Mouse (Mus musculus) urinary bladder, postnatal 14 days (tissue): ENCODE results near the gene Ccdc115.
A peak's percentile ranks its signal among the peaks of the same experiment; 100 is the strongest.
"Not testable (repeated sequence)": the region's sequence is repeated elsewhere in the genome, so short reads cannot be mapped to it uniquely, and the experiment has no call there.

ENCODE experiments used
- DNase-seq: peaks from one replicate; pipeline ENCODE4 v3.0.0; 2021; ENCODE audit warnings: low spot score

Gene Ccdc115

GRCm38 (mm10) chr1:34438381-34439051 lies 956 bp downstream of the Ccdc115 start:
- no peak for DNase-seq

GRCm38 (mm10) chr1:34437366-34437765 lies 2.1 kb downstream of the Ccdc115 start:
- DNase-seq: not testable (repeated sequence)

GRCm38 (mm10) chr1:34436374-34436773 lies 3.1 kb downstream of the Ccdc115 start:
- no peak for DNase-seq

GRCm38 (mm10) chr1:34435371-34436120 lies 3.9 kb downstream of the Ccdc115 start:
- no peak for DNase-seq

GRCm38 (mm10) chr1:34434660-34435160 lies 4.8 kb downstream of the Ccdc115 start:
- DNase-seq: peak; percentile 90

- peak; percentile 25 for DNase-seq
Measured at GRCm38 (mm10) chr1:34433891-34434521, 5.5 kb downstream of the Ccdc115 start.

- no peak for DNase-seq
Measured at GRCm38 (mm10) chr1:34432776-34433481, 6.5 kb downstream of the Ccdc115 start.

- no peak for DNase-seq
Measured at GRCm38 (mm10) chr1:34432411-34432775, 7.1 kb downstream of the Ccdc115 start.

GRCm38 (mm10) chr1:34431431-34431830 lies 8.0 kb downstream of the Ccdc115 start:
- DNase-seq: no peak

GRCm38 (mm10) chr1:34430981-34431380 lies 8.5 kb downstream of the Ccdc115 start:
- no peak for DNase-seq

- DNase-seq: no peak
Measured at GRCm38 (mm10) chr1:34429281-34429680, 10.2 kb downstream of the Ccdc115 start.

GRCm38 (mm10) chr1:34428466-34428865 lies 11.0 kb downstream of the Ccdc115 start:
- DNase-seq: no peak

GRCm38 (mm10) chr1:34399182-34399953 lies 40.1 kb downstream of the Ccdc115 start:
- DNase-seq: no peak

GRCm38 (mm10) chr1:34396321-34396720 lies 43.2 kb downstream of the Ccdc115 start:
- DNase-seq: no peak

GRCm38 (mm10) chr1:34389234-34389891 lies 50.1 kb downstream of the Ccdc115 start:
- peak; percentile 10 for DNase-seq

GRCm38 (mm10) chr1:34388849-34389233 lies 50.6 kb downstream of the Ccdc115 start:
- DNase-seq: no peak

- no peak for DNase-seq
Measured at GRCm38 (mm10) chr1:34387346-34388327, 51.8 kb downstream of the Ccdc115 start.
